Mouse (Mus musculus) lung, postnatal 0 days (tissue): ENCODE results near the gene Tor1aip1.

Source experiments
- CTCF ChIP-seq: IDR thresholded peaks from 2 replicates; pipeline ENCODE4 v1.5.1; 2016; ENCODE audit warnings: antibody characterized with exemption, mild to moderate bottlenecking
- EP300 ChIP-seq: IDR thresholded peaks from 2 replicates; pipeline ENCODE4 v1.6.1; 2016; ENCODE audit warnings: antibody characterized with exemption, mild to moderate bottlenecking, control low read depth

- no peak for TF ChIP-seq CTCF
- TF ChIP-seq EP300 = no peak
Measured at GRCm38 (mm10) chr1:156027849-156028248, 8.4 kb downstream of the Tor1aip1 start.
